Mouse (Mus musculus) embryonic facial prominence, embryonic 12.5 days (tissue): ENCODE results near the gene Tnfsf10. TPM values are rescaled to one million over a fixed set of nuclear protein-coding genes. Genes with fewer than 3 reads are reported as not detected.
A peak's percentile ranks its signal among the peaks of the same experiment; 100 is the strongest.
"Not testable (repeated sequence)": the region's sequence is repeated elsewhere in the genome, so short reads cannot be mapped to it uniquely, and the experiment has no call there.

Experiments
- ATAC-seq: fragments of 200-750 bp; cut with Nextera tagmentation; 2 replicates; pipeline ENCODE4 v1.8.0; 2017; ENCODE audit not compliant: insufficient number of reproducible peaks, insufficient read depth, low FRiP score, low TSS enrichment
- H3K27ac ChIP-seq: fragments of 300-500 bp; sonication (generic); 2 replicates; pipeline ENCODE4 v1.5.1; 2016; ENCODE audit warnings: mild to moderate bottlenecking
- H3K27me3 ChIP-seq: fragments of 300-500 bp; sonication (generic); 2 replicates; pipeline ENCODE4 v1.6.1; 2016; ENCODE audit warnings: mild to moderate bottlenecking, moderate library complexity
- H3K36me3 ChIP-seq: fragments of 300-500 bp; sonication (generic); 2 replicates; pipeline ENCODE4 v1.6.1; 2016; ENCODE audit warnings: mild to moderate bottlenecking
- H3K4me1 ChIP-seq: fragments of 300-500 bp; sonication (generic); 2 replicates; pipeline ENCODE4 v1.6.1; 2016
- H3K4me2 ChIP-seq: fragments of 300-500 bp; sonication (generic); replicated peaks from 2 replicates; pipeline ENCODE4 v1.6.1; 2016; ENCODE audit warnings: mild to moderate bottlenecking, moderate library complexity
- H3K4me3 ChIP-seq: fragments of 300-500 bp; sonication (generic); 2 replicates; pipeline ENCODE4 v1.5.1; 2016; ENCODE audit warnings: mild to moderate bottlenecking
- H3K9ac ChIP-seq: fragments of 300-500 bp; sonication (generic); 2 replicates; pipeline ENCODE4 v1.6.1; 2016; ENCODE audit warnings: mild to moderate bottlenecking, moderate library complexity
- H3K9me3 ChIP-seq: fragments of 300-500 bp; sonication (generic); 2 replicates; pipeline ENCODE4 v1.6.1; 2016; ENCODE audit warnings: mild to moderate bottlenecking, moderate library complexity
- WGBS: fragments of 180-500 bp; shearing (Covaris S2); methylation state at CpG from one replicate; pipeline ENCODE4 v1.1.7; 2016; 5-methylcytosine and 5-hydroxymethylcytosine counted together
- polyA plus RNA-seq: library from polyadenylated mRNA; unstranded; fragments of >200 nt; fragmentation: Nextera tagmentation; extraction: Ambion mirVana; gene quantifications from 2 replicates; pipeline ENCODE4 v1.2.1, GENCODE M21; 2016

The Tnfsf10 gene
- polyA plus RNA-seq, result 0.08 and 0.12 TPM in 2 replicates

DNA sequence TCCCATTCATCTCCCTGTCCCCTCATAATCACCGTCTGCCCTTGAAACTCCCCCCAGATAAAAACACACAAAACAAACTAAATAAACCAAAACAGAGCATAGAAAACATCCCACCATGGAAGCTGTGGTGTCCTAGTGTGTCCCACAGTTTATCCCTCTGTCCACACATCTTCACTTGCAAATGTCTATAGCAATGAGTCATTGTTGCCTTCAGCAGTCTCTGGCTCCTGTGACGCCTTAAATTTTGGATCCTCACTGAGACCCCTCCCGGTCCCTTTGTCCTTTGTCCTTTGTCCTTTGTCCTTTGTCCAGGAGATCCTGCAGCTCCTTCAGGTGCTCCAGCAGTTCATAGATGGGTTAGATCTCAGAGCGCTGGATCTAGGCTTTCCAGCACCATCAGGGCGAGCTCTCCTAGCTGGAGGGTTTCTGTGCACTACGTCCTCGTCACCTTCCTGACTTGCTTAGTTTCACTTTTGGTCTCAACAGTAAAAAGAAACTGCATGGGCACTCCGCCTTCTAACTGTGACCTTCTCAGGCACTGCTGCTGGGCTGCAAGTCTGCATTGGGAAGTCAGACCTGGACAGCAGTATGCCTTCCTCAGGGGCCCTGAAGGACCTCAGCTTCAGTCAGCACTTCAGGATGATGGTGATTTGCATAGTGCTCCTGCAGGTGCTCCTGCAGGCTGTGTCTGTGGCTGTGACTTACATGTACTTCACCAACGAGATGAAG lies at the start of gene Tnfsf10:
Gene Tnfsf10 (plus strand): TSS at position 470 of the 729 bp plus-strand sequence.
- no peak within 1 kb of the TSS for H3K27ac ChIP-seq
- H3K9ac ChIP-seq, result no peak within 1 kb of the TSS
- no peak within 1 kb of the TSS for H3K4me2 ChIP-seq
- no peak within 1 kb of the TSS for H3K4me3 ChIP-seq
- no peaks in the 10 kb centered on the region for H3K9me3 ChIP-seq
- H3K4me1 ChIP-seq, result no peaks in the 10 kb centered on the region
- H3K36me3 ChIP-seq, result no peaks in the 10 kb centered on the region
- WGBS, result 67% methylated on average over 9 of the region's 9 CpGs
- no peak for ATAC-seq
- H3K27me3 ChIP-seq, result no peaks in the 10 kb centered on the region

DNA sequence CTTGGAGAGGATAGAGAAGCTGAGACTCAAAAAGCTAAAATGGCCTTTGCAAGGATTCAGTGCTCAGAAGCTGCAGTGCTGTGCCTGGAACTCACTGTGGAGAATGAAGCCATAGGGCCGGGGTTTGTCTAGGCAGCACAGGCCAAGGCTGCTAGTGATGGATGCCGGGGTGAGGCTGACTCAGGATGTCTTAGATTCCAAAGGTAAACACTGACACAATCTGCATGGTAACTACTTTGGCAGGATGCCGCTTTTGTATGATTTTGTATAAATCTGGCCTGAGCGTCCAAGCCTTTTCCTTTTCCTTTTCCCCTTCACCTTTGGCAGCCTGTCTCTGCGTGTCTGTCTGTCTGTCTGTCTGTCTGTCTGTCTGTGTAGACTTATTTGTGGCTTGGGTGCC lies 49.5 kb upstream of the Tnfsf10 start:
- Histone ChIP-seq H3K27ac (no peak overlapping the region), H3K36me3 (no peaks in the 10 kb centered on the region), H3K4me2 (no peak overlapping the region), H3K4me3 (no peak overlapping the region), H3K9me3 (no peaks in the 10 kb centered on the region), H3K4me1 (no peaks in the 10 kb centered on the region), H3K27me3 (no peaks in the 10 kb centered on the region), H3K9ac (no peak overlapping the region)
- ATAC-seq, result no peak
- 81% methylated on average over 5 of the region's 5 CpGs for WGBS

DNA sequence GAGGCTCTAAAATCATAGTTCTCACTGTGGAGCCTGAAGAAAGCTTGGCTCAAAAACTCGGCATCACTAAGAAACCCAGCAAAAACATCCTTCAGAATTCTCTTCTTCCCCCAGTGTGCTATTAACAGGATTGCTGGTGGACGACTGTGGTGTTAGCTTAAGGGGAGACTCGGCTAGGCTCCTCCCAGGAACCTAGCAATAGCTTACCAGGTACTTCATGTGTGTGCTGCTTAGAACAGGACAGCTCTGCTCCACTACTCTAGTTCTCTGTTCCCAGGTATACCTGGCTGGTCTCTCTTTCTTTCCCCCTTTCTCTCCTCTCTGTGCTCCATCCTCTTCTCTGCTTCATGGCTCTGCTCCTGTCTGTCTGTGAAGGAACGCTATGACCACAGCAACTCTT lies 48.9 kb upstream of the Tnfsf10 start:
- H3K4me2 ChIP-seq, result no peak overlapping the region
- H3K4me3 ChIP-seq, result no peak overlapping the region
- no peaks in the 10 kb centered on the region for H3K9me3 ChIP-seq
- no peak for ATAC-seq
- H3K9ac ChIP-seq, result no peak overlapping the region
- no peaks in the 10 kb centered on the region for H3K27me3 ChIP-seq
- H3K4me1 ChIP-seq, result no peaks in the 10 kb centered on the region
- H3K36me3 ChIP-seq, result no peaks in the 10 kb centered on the region
- H3K27ac ChIP-seq, result no peak overlapping the region
- 63% methylated on average over 4 of the region's 4 CpGs for WGBS

DNA sequence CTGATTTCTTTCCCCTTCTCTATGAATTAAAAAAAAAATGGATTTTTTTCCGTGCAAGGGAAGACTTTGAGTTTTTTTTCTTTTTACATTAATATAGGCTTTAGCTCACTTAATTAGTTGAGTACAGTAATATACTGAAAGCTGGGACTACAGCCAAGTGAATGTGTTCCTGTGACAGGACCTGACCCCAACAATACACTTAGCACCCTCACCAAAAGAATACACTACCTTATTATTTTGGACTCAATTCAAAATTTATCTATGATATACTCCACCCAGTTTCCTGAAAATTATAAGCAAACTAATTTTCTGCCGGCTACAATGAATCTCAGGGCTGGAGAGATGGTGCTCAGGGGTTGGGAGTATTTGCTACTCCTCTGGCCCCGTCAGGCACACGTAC lies 47.7 kb upstream of the Tnfsf10 start:
- no peak overlapping the region for H3K4me2 ChIP-seq
- H3K9ac ChIP-seq, result no peak overlapping the region
- H3K4me3 ChIP-seq, result no peak overlapping the region
- no peak overlapping the region for H3K27ac ChIP-seq
- ATAC-seq, result no peak
- H3K36me3 ChIP-seq, result no peaks in the 10 kb centered on the region
- H3K27me3 ChIP-seq, result no peaks in the 10 kb centered on the region
- H3K9me3 ChIP-seq, result no peaks in the 10 kb centered on the region
- 76% methylated on average over 4 of the region's 4 CpGs for WGBS
- H3K4me1 ChIP-seq, result no peaks in the 10 kb centered on the region

DNA sequence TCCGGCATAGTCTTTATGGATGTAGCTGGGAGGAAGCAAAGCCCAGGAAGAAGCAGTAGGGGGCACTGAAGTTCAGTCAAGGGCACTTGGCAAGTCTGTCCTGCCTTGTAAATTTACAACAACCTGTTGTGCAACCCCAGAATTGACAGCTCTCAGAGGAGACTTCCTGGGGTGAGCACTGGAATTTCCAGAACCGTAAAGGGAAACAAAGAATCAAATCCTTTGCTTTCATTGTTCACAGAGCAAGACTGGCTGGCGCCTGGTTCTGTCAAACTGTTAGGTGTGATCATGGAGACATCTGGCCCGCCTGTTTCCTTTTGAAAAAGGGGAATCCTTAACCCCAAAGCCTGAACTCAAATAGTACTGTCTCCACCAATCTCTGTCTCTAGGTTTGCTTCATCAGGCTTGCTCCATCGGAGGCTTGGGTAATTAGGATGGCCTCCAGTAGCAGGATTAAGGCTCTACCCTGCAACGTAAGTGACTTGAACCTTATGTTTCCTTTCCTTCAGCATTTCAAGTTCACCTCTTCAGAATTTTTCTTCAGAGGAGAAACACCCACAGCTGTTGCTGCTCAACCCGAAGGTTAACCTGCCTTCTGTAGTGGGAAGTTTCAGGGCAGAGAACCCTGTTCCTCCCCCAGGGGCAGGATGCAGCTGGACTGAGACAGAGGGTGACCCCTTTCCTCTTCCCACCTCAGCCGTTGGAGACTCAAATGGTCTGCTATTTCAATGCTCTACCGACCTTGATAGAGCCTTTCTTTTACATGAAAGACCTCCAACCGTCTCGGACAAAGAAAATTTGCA lies 46.5 kb upstream of the Tnfsf10 start:
- ATAC-seq, result no peak
- Histone ChIP-seq H3K4me3 (no peak overlapping the region), H3K36me3 (no peaks in the 10 kb centered on the region), H3K4me2 (no peak overlapping the region), H3K9ac (no peak overlapping the region), H3K27ac (no peak overlapping the region), H3K9me3 (no peaks in the 10 kb centered on the region), H3K27me3 (no peaks in the 10 kb centered on the region), H3K4me1 (no peaks in the 10 kb centered on the region)
- 28% methylated on average over 11 of the region's 11 CpGs for WGBS

DNA sequence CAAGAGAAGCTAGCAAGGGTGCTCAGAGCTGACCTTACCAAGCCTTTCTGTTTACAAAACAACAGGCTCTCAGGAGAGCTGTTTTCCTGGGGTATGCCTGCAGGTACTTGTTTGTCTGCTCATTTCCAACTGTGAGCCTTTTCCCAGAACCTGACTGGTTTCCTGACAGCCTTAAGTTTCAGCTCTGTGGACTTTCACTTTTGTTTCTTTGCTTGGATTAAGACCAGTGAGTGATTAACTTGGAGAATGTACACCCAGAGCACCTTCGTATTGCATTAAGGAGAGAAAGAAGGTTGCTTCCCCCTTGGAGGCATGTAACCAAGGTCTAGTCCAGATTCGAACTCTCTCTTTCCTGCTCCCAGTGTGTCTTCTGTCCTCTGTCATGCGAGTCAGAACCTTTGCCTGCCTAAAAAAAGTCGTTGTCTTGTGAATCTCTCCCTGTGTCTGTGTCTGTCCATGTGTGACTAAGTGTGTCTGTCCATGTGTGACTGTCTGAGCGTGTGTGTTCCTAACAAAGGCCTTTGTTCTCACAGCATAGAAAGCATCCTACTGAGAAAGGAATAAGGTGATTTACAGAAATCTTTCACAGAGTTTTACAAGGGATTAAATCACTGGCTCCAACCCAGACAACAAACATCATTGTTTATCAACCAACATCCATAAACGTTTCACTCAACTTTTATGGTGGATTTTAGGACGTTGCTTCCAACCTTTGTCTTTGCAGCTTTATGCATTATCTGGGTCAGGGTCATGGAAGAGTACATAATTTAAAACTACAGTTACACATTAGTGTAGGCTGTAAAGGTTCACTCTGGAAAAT lies 43.7 kb upstream of the Tnfsf10 start:
- WGBS, result 18% methylated on average over 7 of the region's 7 CpGs
- Histone ChIP-seq H3K9me3 (no peaks in the 10 kb centered on the region), H3K4me1 (no peaks in the 10 kb centered on the region), H3K27ac (no peak overlapping the region), H3K4me3 (no peak overlapping the region), H3K36me3 (no peaks in the 10 kb centered on the region), H3K4me2 (no peak overlapping the region), H3K9ac (no peak overlapping the region), H3K27me3 (no peaks in the 10 kb centered on the region)
- ATAC-seq, result no peak

DNA sequence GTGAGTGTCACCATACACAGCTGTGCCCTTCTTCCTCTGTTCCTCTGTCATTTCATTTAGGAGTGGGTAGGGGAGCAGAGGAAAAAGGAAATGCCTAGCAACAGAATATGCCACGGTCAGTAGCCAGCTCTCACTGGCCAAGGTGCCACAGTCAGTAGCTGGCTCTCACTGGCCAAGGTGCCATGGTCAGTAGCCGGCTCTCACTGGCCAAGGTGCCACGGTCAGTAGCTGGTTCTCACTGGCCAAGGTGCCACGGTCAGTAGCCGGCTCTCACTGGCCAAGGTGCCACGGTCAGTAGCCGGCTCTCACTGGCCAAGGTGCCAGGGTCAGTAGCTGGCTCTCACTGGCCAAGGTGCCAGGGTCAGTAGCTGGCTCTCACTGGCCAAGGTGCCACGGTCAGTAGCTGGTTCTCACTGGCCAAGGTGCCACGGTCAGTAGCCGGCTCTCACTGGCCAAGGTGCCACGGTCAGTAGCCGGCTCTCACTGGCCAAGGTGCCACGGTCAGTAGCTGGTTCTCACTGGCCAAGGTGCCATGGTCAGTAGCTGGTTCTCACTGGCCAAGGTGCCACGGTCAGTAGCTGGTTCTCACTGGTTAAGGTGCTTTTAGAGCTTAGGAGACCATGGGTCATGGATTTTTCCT lies 37.4 kb upstream of the Tnfsf10 start:
- ATAC-seq, H3K27ac ChIP-seq: not testable (repeated sequence)

DNA sequence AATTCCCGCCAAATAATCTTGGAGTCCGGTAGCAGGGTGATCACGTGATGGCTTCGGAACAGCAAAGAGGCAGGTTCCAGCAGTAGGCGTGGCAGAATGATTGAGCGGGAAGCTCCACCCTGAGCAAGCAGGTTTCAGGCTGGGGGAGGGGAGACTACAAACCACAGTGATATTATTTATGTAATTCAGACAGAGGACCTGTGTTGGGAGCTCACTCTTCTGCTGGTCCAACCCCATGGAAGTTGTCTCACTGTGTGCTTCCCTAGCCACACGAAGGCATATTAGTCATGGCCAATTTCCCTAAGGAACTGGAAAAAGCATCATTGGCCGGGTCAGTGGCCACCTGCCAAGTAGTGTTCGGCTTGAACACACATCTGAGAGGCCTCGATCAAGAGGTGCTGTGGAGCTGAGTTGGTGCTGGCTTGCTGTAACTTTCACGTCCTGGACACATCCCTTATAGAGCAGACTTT lies 36.5 kb upstream of the Tnfsf10 start:
- Histone ChIP-seq H3K4me3 (no peak overlapping the region), H3K4me2 (no peak overlapping the region), H3K9ac (no peak overlapping the region), H3K27me3 (no peaks in the 10 kb centered on the region), H3K27ac (no peak overlapping the region), H3K9me3 (no peaks in the 10 kb centered on the region), H3K36me3 (no peaks in the 10 kb centered on the region), H3K4me1 (peaks cover 6% of the 10 kb centered on the region; the same call in 1 of the 2 replicates)
- WGBS, result 64% methylated on average over 11 of the region's 11 CpGs
- ATAC-seq, result no peak

More for the DNA sequence above, 37.4 kb upstream of the Tnfsf10 start:
- not testable (repeated sequence) for H3K4me3 ChIP-seq, H3K9ac ChIP-seq, H3K27me3 ChIP-seq, H3K4me1 ChIP-seq, H3K9me3 ChIP-seq, H3K4me2 ChIP-seq, H3K36me3 ChIP-seq
- 91% methylated on average over 14 of the region's 14 CpGs for WGBS

DNA sequence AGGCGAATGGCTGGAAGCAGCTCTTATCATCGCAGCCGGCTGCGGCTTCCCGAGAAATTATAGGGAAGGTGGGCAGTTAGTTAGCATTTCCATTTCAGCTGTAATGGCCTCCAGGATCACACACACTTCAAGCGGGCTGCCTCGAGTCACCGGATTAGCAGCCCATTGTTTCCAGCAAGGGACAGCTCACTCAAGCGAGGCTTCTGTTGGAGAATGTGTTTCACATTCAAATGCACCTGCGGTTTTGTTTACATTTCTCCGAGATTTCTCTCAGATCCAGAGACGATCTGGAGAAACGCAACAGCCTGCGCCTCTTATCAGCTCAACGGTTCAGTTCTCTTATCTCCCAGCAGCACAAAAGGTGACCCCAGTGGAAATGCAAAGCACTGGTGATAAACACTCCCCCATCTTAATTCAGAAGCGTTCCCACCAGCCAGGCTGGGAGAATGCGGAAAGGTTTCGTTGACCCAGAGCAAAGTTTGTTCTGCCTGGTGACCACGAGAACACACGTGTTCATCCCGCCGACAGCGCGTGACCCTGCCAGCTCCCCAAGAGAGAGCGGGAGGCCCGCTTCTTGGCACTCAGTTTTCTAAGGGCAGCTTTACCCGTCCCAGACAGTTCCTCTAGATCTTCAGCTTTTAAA lies 33.6 kb upstream of the Tnfsf10 start:
- WGBS, result 2% methylated on average over 27 of the region's 27 CpGs
- Histone ChIP-seq H3K27ac (no peak overlapping the region), H3K4me3 (peak overlapping the region; percentile 20)

DNA sequence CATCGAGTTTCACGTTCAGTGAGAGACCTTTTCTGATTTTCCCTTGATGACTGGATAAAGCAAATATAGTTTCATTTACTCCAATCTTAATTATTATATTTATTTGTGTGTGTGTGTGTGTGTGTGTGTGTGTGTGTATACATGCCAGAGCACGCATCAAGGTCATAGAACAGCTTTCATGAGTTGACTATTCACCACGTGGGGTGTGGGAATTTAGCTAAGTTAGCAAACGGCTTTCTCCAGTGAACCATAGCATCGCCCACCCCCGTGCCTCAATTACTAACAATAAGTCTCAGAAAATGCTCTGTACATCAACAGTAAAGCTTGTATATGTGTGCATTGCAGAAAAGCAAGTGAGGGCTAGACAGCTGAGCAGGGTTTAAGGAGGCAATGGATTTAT lies 33.0 kb upstream of the Tnfsf10 start:
- H3K4me3 ChIP-seq, result no peak overlapping the region; the same call in 1 of the 2 replicates
- H3K27ac ChIP-seq, result no peak overlapping the region
- peak overlapping the region; percentile 48 for H3K4me2 ChIP-seq
- no peaks in the 10 kb centered on the region for H3K9me3 ChIP-seq
- 52% methylated on average over 7 of the region's 7 CpGs for WGBS
- H3K4me1 ChIP-seq, result peaks cover 6% of the 10 kb centered on the region; the same call in 1 of the 2 replicates
- no peak overlapping the region for H3K9ac ChIP-seq
- H3K36me3 ChIP-seq, result no peaks in the 10 kb centered on the region
- ATAC-seq, result no peak
- H3K27me3 ChIP-seq, result no peaks in the 10 kb centered on the region

More for the DNA sequence above, 33.6 kb upstream of the Tnfsf10 start:
- peaks cover 6% of the 10 kb centered on the region; the same call in 1 of the 2 replicates for H3K4me1 ChIP-seq
- no peaks in the 10 kb centered on the region for H3K36me3 ChIP-seq
- H3K9me3 ChIP-seq, result no peaks in the 10 kb centered on the region
- H3K9ac ChIP-seq, result no peak overlapping the region
- no peak; the same call in 1 of the 2 replicates for ATAC-seq
- H3K4me2 ChIP-seq, result peak overlapping the region; percentile 48
- no peaks in the 10 kb centered on the region for H3K27me3 ChIP-seq

DNA sequence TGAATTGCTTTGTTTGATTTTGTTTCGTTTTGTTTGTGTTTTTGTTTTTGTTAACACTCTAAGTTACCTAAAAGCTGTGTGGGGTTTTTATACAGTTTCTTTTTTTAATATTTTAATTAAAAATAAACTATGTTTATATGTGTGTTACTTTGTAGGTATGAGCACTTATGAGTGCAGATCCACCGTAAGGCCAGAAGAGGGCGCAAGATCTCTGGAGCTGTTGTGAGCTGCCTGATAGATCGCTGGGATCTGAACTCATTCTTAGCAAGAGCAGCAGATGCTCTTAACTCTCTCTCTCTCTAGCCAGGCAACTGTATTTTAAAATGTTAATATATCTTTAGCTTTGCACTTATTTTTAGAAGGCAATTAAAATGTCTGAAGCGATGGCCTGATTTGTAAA lies 32.6 kb upstream of the Tnfsf10 start:
- Histone ChIP-seq H3K36me3 (no peaks in the 10 kb centered on the region), H3K27me3 (no peaks in the 10 kb centered on the region), H3K9me3 (no peaks in the 10 kb centered on the region), H3K4me2 (no peak overlapping the region), H3K4me1 (peaks cover 6% of the 10 kb centered on the region; the same call in 1 of the 2 replicates), H3K9ac (no peak overlapping the region), H3K4me3 (no peak overlapping the region), H3K27ac (no peak overlapping the region)
- ATAC-seq, result no peak
- WGBS, result 90% methylated on average over 5 of the region's 5 CpGs
